Mouse (Mus musculus): Measurements from ENCODE around the gene Spata25. TPM values are rescaled to one million over a fixed set of nuclear protein-coding genes. Genes with fewer than 3 reads are reported as not detected.

Spata25 gene
- polyA plus RNA-seq, 1 experiment from 2014 or later = not detected

DNA sequence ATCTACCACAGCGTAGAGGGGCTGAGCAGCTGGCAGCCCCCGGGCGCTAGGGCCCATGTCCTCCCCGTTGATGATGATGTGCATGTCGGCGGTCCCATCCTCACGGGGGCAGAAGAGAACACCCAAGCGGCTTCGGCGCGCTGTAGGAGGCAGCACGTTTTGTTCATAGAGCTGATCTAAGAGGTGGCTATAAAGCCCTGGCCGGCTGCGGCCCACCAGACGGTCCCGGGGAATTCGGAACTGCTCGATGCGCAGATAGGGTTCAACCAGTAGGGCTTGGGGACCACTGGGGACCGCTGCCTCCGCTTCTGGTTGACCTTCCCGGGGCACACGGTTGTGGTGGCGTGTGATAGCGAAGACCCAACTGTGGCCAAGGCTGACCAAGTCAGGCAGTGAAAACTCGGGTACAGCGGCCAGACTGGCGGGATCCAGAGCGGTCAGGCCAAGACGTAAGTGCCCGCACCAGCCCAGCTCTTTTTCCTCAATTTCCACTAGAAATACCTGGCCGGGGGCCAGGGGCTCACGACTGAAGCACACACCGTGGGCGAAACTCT lies 4.5 kb upstream of the Spata25 start, which contains the start of gene Ctsa:
TSS of gene Ctsa (plus strand) at position 126 of the 554 bp plus-strand sequence.
- H3K27me3 ChIP-seq (ENCODE audit: control insufficient read depth, insufficient read depth, low read length) = no peaks in the 10 kb centered on the region
- ATAC-seq (ENCODE audit: insufficient read depth, low FRiP score, low TSS enrichment) = peak; percentile 60
- H3K27ac ChIP-seq (ENCODE audit: low read depth, low read length) = peak within 1 kb of the TSS; percentile 54; the same call in 1 of the 2 replicates
- H3K4me3 ChIP-seq (ENCODE audit: low read depth, low read length) = peak within 1 kb of the TSS; percentile 49
- peaks cover 16% of the 10 kb centered on the region for H3K4me1 ChIP-seq (ENCODE audit: control insufficient read depth, insufficient read depth, low read length)
- no peaks in the 10 kb centered on the region for H3K36me3 ChIP-seq (ENCODE audit: control insufficient read depth, insufficient read depth, low read length)
- peak; percentile 81 for DNase-seq (ENCODE audit: low spot score)
- H3K4me2 ChIP-seq (ENCODE audit: low read depth) = peak within 1 kb of the TSS; percentile 97
- WGBS = 1% methylated on average over 35 of the region's 35 CpGs
- H3K9ac ChIP-seq (ENCODE audit: low read length) = peak within 1 kb of the TSS; percentile 66
- no peaks in the 10 kb centered on the region for H3K9me3 ChIP-seq (ENCODE audit: control insufficient read depth, low read length)

DNA sequence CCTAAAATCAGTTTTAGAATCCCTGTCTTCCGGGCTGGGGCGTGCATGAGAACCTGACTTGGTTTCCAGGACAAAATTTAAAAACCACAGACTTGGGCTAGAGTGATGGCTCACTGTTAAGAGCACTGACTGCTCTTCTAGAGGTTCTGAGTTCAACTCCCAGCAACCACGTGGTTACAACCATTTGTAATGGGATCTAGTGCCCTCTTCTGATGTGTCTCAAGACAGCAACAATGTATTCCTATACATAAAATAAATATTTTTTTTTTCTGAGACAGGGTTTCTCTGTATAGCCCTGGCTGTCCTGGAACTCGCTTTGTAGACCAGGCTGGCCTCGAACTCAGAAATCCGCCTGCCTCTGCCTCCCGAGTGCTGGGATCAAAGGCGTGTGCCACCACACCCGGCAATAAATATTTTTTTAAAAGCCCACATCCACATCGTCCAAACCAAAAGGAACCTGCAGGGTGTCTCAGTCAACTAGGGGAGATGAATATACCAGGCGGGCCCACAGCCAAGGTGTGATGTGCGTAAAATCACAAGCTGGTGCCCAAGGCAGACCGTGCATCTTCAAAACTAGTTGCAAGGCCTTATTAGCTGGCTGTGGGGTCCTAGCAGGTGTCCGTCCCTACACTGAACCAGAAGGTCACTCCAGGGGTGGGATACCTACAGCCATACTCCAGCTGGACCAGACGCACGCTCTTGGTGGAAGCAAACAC lies 3.9 kb upstream of the Spata25 start:
- H3K9me3 ChIP-seq (ENCODE audit: control insufficient read depth, low read length) = no peaks in the 10 kb centered on the region
- H3K4me3 ChIP-seq (ENCODE audit: low read depth, low read length) = peak overlapping the region; percentile 49
- H3K4me2 ChIP-seq (ENCODE audit: low read depth) = peak overlapping the region; percentile 97
- H3K4me1 ChIP-seq (ENCODE audit: control insufficient read depth, insufficient read depth, low read length) = peaks cover 16% of the 10 kb centered on the region
- no peaks in the 10 kb centered on the region for H3K36me3 ChIP-seq (ENCODE audit: control insufficient read depth, insufficient read depth, low read length)
- ATAC-seq (ENCODE audit: insufficient read depth, low FRiP score, low TSS enrichment) (no peak; the same call in 1 of the 2 replicates), DNase-seq (ENCODE audit: low spot score) (no peak)
- no peaks in the 10 kb centered on the region for H3K27me3 ChIP-seq (ENCODE audit: control insufficient read depth, insufficient read depth, low read length)
- H3K9ac ChIP-seq (ENCODE audit: low read length) = peak overlapping the region; percentile 66; the same call in 1 of the 2 replicates
- peak overlapping the region; percentile 54; the same call in 1 of the 2 replicates for H3K27ac ChIP-seq (ENCODE audit: low read depth, low read length)
- 65% methylated on average over 16 of the region's 16 CpGs for WGBS

DNA sequence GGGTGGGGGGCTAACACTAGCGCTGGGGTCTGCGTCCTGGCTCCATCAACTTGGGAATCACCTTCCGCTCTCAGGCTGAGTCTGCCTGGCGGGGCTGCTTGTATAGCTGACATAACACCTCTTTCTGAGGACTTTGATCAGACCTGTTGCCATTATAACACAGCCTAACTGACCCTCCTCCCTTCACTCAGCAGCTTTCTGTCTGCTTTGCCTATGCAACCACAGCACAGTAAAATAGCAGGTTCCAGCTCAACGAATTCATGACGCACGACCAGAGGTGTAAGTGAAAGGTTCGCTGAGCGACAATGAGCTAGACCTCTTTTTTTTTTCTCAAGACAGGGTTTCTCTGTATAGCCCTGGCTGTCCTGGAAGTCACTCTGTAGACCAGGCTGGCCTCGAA lies 2.7 kb upstream of the Spata25 start:
- no peaks in the 10 kb centered on the region for H3K9me3 ChIP-seq (ENCODE audit: control insufficient read depth, low read length)
- 87% methylated on average over 10 of the region's 10 CpGs for WGBS
- no peaks in the 10 kb centered on the region for H3K27me3 ChIP-seq (ENCODE audit: control insufficient read depth, insufficient read depth, low read length)
- no peak overlapping the region for H3K4me2 ChIP-seq (ENCODE audit: low read depth)
- DNase-seq (ENCODE audit: low spot score) (no peak), ATAC-seq (ENCODE audit: insufficient read depth, low FRiP score, low TSS enrichment) (no peak)
- no peaks in the 10 kb centered on the region for H3K36me3 ChIP-seq (ENCODE audit: control insufficient read depth, insufficient read depth, low read length)
- no peak overlapping the region for H3K9ac ChIP-seq (ENCODE audit: low read length)
- peaks cover 16% of the 10 kb centered on the region for H3K4me1 ChIP-seq (ENCODE audit: control insufficient read depth, insufficient read depth, low read length)
- no peak overlapping the region for H3K27ac ChIP-seq (ENCODE audit: low read depth, low read length)
- H3K4me3 ChIP-seq (ENCODE audit: low read depth, low read length) = no peak overlapping the region

DNA sequence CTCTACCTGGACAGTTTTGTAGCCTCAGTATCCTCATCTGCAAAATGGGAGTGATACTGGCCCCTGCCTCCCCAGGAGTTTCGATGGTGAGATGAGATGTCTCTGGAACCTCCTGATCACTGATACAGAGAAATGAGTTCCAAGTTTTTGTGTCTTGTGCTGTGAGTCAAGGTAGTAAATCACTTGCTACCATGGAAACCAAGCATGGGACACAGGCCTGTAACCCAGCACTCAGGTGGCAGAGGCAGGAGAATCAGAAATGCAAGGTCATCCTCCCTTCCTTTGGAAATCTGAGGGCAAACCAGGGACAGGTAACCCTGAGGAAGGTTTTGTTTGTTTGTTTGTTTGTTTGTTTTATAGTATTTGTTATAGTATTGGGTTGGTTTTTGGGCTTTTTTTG lies 753 bp upstream of the Spata25 start:
- H3K9me3 ChIP-seq (ENCODE audit: control insufficient read depth, low read length) = no peaks in the 10 kb centered on the region
- H3K4me1 ChIP-seq (ENCODE audit: control insufficient read depth, insufficient read depth, low read length) = peaks cover 8% of the 10 kb centered on the region
- H3K36me3 ChIP-seq (ENCODE audit: control insufficient read depth, insufficient read depth, low read length) = peaks cover 4% of the 10 kb centered on the region
- no peak overlapping the region for H3K4me3 ChIP-seq (ENCODE audit: low read depth, low read length)
- no peak overlapping the region for H3K9ac ChIP-seq (ENCODE audit: low read length)
- H3K4me2 ChIP-seq (ENCODE audit: low read depth) = no peak overlapping the region
- H3K27me3 ChIP-seq (ENCODE audit: control insufficient read depth, insufficient read depth, low read length) = no peaks in the 10 kb centered on the region
- DNase-seq (ENCODE audit: low spot score) = no peak
- no peak overlapping the region for H3K27ac ChIP-seq (ENCODE audit: low read depth, low read length)
- WGBS = 92% methylated on average over 1 of the region's 1 CpGs
- ATAC-seq (ENCODE audit: insufficient read depth, low FRiP score, low TSS enrichment) = no peak

DNA sequence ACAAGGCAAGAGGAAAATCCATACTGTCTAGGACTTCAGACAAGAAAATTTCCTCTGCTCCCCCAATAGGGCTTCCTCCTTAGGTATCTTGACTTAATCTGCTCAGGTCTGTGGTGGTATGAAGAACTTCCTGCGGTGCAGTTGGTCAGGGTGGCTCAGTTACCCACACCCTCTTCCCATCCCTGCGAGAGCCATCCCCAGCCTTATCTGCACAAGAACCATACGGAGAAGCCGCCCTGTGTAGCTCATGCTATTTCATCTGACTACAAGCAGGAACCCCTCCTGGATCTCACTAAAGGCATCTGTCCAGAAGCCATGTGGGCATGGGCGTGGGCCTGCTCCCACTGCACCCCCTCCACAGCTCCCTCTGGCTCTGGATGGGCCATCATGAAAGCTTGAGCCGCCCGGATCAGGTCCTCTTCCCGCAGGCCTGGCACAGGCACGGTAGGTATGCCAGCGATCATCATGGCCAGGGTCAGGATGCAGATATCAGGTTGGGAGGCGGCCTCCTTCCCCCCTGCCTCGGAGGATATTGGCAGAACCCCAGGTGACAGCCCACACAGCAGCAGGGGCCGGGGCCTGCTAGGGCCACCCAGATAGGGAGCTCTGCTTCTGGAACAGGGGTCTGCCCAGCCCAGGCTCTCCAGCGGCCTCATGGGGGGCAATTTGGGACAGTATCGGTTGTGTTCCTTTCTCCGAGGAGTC lies 1.0 kb downstream of the Spata25 start:
- DNase-seq (ENCODE audit: low spot score) = no peak
- H3K27me3 ChIP-seq (ENCODE audit: control insufficient read depth, insufficient read depth, low read length) = no peaks in the 10 kb centered on the region
- 90% methylated on average over 16 of the region's 16 CpGs for WGBS
- no peaks in the 10 kb centered on the region for H3K9me3 ChIP-seq (ENCODE audit: control insufficient read depth, low read length)
- H3K4me2 ChIP-seq (ENCODE audit: low read depth) = no peak overlapping the region
- no peak overlapping the region for H3K9ac ChIP-seq (ENCODE audit: low read length)
- H3K4me3 ChIP-seq (ENCODE audit: low read depth, low read length) = no peak overlapping the region
- no peak overlapping the region for H3K27ac ChIP-seq (ENCODE audit: low read depth, low read length)
- H3K4me1 ChIP-seq (ENCODE audit: control insufficient read depth, insufficient read depth, low read length) = peaks cover 2% of the 10 kb centered on the region; the same call in 1 of the 2 replicates
- H3K36me3 ChIP-seq (ENCODE audit: control insufficient read depth, insufficient read depth, low read length) = peaks cover 4% of the 10 kb centered on the region
- no peak for ATAC-seq (ENCODE audit: insufficient read depth, low FRiP score, low TSS enrichment)

DNA sequence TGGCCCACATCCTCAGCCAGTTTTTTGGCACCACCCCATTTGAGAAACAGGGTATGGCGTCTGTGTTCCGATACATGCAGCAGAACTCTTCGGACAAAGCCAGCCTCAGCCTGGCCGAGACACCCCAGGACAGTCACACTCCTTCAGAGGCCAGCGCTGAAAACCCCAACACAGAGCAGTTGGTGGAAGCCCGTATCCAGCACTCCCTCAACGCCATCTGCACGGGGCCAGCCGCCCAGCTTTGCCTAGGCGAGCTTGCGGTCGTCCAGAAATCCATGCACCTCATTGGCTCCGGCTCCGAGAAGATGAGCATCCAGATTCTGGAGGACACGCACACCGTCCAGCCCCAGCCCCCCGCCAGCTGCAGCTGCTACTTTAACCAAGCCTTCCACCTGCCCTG lies 2.8 kb downstream of the Spata25 start:
- Histone ChIP-seq H3K9me3 (ENCODE audit: control insufficient read depth, low read length) (no peaks in the 10 kb centered on the region), H3K9ac (ENCODE audit: low read length) (no peak overlapping the region), H3K27ac (ENCODE audit: low read depth, low read length) (no peak overlapping the region), H3K36me3 (ENCODE audit: control insufficient read depth, insufficient read depth, low read length) (peaks cover 6% of the 10 kb centered on the region), H3K4me2 (ENCODE audit: low read depth) (no peak overlapping the region), H3K4me3 (ENCODE audit: low read depth, low read length) (no peak overlapping the region), H3K4me1 (ENCODE audit: control insufficient read depth, insufficient read depth, low read length) (peaks cover 5% of the 10 kb centered on the region; the same call in 1 of the 2 replicates), H3K27me3 (ENCODE audit: control insufficient read depth, insufficient read depth, low read length) (no peaks in the 10 kb centered on the region)
- ATAC-seq (ENCODE audit: insufficient read depth, low FRiP score, low TSS enrichment) (no peak), DNase-seq (ENCODE audit: low spot score) (no peak)
- 95% methylated on average over 17 of the region's 17 CpGs for WGBS

DNA sequence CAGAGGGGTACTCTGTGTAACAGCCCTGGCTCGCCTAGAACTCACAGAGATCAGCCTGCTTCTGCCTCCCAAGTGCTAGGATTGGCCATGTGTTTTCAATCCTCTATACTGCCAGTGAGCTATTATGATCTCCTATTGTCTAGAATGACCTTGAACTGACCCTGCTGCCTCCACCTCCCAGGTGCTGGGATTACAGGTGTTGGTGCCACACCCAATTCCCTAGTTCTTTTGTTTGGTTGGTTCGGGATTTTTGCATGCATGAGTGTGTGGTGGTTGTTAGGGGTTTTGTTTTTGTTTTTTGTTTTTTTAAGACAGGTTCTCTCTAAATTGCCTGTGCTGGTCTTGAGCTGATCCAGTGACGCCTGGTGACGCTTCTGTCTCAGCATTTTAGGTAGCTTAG lies 4.4 kb downstream of the Spata25 start:
- no peak overlapping the region for H3K9ac ChIP-seq (ENCODE audit: low read length)
- peaks cover 6% of the 10 kb centered on the region for H3K36me3 ChIP-seq (ENCODE audit: control insufficient read depth, insufficient read depth, low read length)
- DNase-seq (ENCODE audit: low spot score) = no peak
- no peaks in the 10 kb centered on the region for H3K27me3 ChIP-seq (ENCODE audit: control insufficient read depth, insufficient read depth, low read length)
- no peak for ATAC-seq (ENCODE audit: insufficient read depth, low FRiP score, low TSS enrichment)
- peak overlapping the region; percentile 70; the same call in 1 of the 2 replicates for H3K4me2 ChIP-seq (ENCODE audit: low read depth)
- WGBS = 86% methylated on average over 4 of the region's 4 CpGs
- H3K27ac ChIP-seq (ENCODE audit: low read depth, low read length) = no peak overlapping the region
- H3K4me1 ChIP-seq (ENCODE audit: control insufficient read depth, insufficient read depth, low read length) = peaks cover 5% of the 10 kb centered on the region; the same call in 1 of the 2 replicates
- H3K9me3 ChIP-seq (ENCODE audit: control insufficient read depth, low read length) = no peaks in the 10 kb centered on the region
- H3K4me3 ChIP-seq (ENCODE audit: low read depth, low read length) = no peak overlapping the region

DNA sequence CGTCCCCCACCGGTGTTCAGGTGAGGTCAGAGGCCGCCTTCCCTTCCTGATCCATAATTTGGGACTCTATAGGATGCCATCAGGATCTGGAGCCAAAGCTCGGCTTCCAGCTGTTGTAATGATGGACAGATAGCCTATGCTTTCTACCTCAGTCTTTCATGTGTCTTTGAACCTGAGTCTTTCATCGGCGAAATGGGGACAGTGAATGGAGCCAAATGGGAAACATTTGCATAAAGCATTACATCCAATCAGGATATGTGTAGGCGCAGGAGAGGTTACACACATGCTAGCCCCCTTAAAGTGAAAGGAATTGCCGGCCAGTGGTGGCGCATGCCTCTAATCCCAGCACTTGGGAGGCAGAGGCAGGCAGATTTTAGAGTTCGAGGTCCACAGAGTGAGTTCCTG lies 5.2 kb downstream of the Spata25 start:
- peaks cover 5% of the 10 kb centered on the region; the same call in 1 of the 2 replicates for H3K4me1 ChIP-seq (ENCODE audit: control insufficient read depth, insufficient read depth, low read length)
- no peaks in the 10 kb centered on the region for H3K27me3 ChIP-seq (ENCODE audit: control insufficient read depth, insufficient read depth, low read length)
- DNase-seq (ENCODE audit: low spot score) = no peak
- H3K9me3 ChIP-seq (ENCODE audit: control insufficient read depth, low read length) = no peaks in the 10 kb centered on the region
- H3K27ac ChIP-seq (ENCODE audit: low read depth, low read length) = peak overlapping the region; percentile 70
- peak overlapping the region; percentile 70 for H3K4me2 ChIP-seq (ENCODE audit: low read depth)
- ATAC-seq (ENCODE audit: insufficient read depth, low FRiP score, low TSS enrichment) = peak; percentile 64
- WGBS = 3% methylated on average over 10 of the region's 10 CpGs
- peaks cover 6% of the 10 kb centered on the region for H3K36me3 ChIP-seq (ENCODE audit: control insufficient read depth, insufficient read depth, low read length)
- H3K9ac ChIP-seq (ENCODE audit: low read length) = peak overlapping the region; percentile 70
- H3K4me3 ChIP-seq (ENCODE audit: low read depth, low read length) = peak overlapping the region; percentile 74
